Mouse (Mus musculus) ES-E14 (cell line): ENCODE results near the gene Mapk8ip3. TPM values are rescaled to one million over a fixed set of nuclear protein-coding genes. Genes with fewer than 3 reads are reported as not detected.

Experiments
- DNase-seq: peaks from one replicate; pipeline ENCODE4 v3.0.0-alpha.2; 2013; ENCODE audit warnings: low read depth, low spot score
- H3K27ac ChIP-seq: 2 replicates; pipeline ENCODE4 v1.5.1; 2012; ENCODE audit warnings: low read depth, mild to moderate bottlenecking, low read length, moderate library complexity, mixed read lengths; ENCODE audit not compliant: poor library complexity, insufficient read depth, severe bottlenecking
- H3K36me3 ChIP-seq: 2 replicates; pipeline ENCODE4 v1.6.1; 2012; ENCODE audit warnings: mild to moderate bottlenecking, low read length, moderate library complexity, mixed read lengths; ENCODE audit not compliant: control insufficient read depth, poor library complexity, insufficient read depth, severe bottlenecking
- H3K4me1 ChIP-seq, 2 experiments: fragments of 150-350 bp in 1 of 2; sonication (generic) in 1 of 2; 2 replicates each; pipeline ENCODE4 v1.6.1; 2012; ENCODE audit warnings: low read length in 2 of 2, mild to moderate bottlenecking in 1 of 2, mixed read lengths in 1 of 2; ENCODE audit not compliant: control insufficient read depth in 2 of 2, insufficient read depth in 2 of 2, poor library complexity in 1 of 2
- H3K4me3 ChIP-seq, 2 experiments: fragments of 150-350 bp in 1 of 2; sonication (generic) in 1 of 2; 2 replicates each; pipeline ENCODE4 v1.5.1; 2012; ENCODE audit warnings: low read length in 2 of 2, low read depth in 1 of 2, mild to moderate bottlenecking in 1 of 2, mixed read lengths in 1 of 2; ENCODE audit not compliant: insufficient read depth in 1 of 2, poor library complexity in 1 of 2, severe bottlenecking in 1 of 2
- H3K9ac ChIP-seq: 2 replicates; pipeline ENCODE4 v1.6.1; 2012; ENCODE audit warnings: low read depth, mild to moderate bottlenecking, low read length, mixed read lengths; ENCODE audit not compliant: poor library complexity, insufficient read depth, severe bottlenecking
- H3K9me3 ChIP-seq: fragments of 150-350 bp; sonication (generic); 2 replicates; pipeline ENCODE4 v1.6.1; 2012; ENCODE audit warnings: low read depth, mild to moderate bottlenecking, low read length; ENCODE audit not compliant: control insufficient read depth, insufficient read depth
- CHD2 ChIP-seq: IDR thresholded peaks from 2 replicates; pipeline ENCODE4 v1.6.1; 2014; ENCODE audit warnings: mild to moderate bottlenecking, low read depth, low read length, inconsistent platforms
- HCFC1 ChIP-seq: IDR thresholded peaks from 2 replicates; pipeline ENCODE4 v1.6.1; 2012; ENCODE audit warnings: low read length, inconsistent platforms, borderline replicate concordance; ENCODE audit not compliant: insufficient read depth
- MAFK ChIP-seq: IDR thresholded peaks from 2 replicates; pipeline ENCODE4 v1.6.1; 2014; ENCODE audit warnings: mild to moderate bottlenecking, low read depth, low read length, inconsistent platforms; ENCODE audit not compliant: insufficient read depth
- ZC3H11A ChIP-seq: IDR thresholded peaks from 2 replicates; pipeline ENCODE4 v1.6.1; 2012; ENCODE audit warnings: low read depth, mild to moderate bottlenecking, inconsistent platforms, low read length, borderline replicate concordance
- ZNF384 ChIP-seq: IDR thresholded peaks from 2 replicates; pipeline ENCODE4 v1.6.1; 2012; ENCODE audit warnings: low read depth, low read length, inconsistent platforms
- in situ Hi-C, 2 experiments: fragments of 600-800 bp; cut with MboI; formaldehyde crosslinking; loops; one replicate each; pipeline ENCODE4 v1.15.1; 2025; ENCODE audit warnings: low sequenced_read_pairs in 2 of 2, inconsistent platforms in 1 of 2; ENCODE audit not compliant: unreplicated experiment in 2 of 2
- total RNA-seq: library from RNA; depleted of rRNA; stranded (reverse); fragments of 300-350 nt; gene quantifications from 2 replicates; pipeline ENCODE4 v1.2.3, GENCODE M21; 2012

Gene Mapk8ip3
- total RNA-seq, 1 experiment, result 55.7 TPM

DNA sequence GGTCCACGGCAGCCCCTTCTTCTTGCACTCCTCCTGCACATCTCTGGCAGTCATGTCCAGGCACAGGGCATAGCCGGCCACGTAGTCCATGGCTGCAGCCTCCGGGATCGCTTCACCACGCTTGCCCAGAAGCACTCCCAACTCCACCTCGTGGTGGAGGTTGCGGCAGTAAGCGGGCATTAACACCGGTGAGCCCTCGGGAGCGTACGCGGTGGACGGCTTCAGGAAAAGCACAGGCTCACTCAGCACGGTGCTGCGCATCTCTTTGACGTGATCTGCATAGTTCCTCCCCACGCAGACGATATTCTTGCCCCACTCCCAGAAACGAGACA, 87.1 kb downstream of the Mapk8ip3 start:
- H3K36me3 ChIP-seq, result no peaks in the 10 kb centered on the region; the same call in 1 of the 2 replicates
- H3K9me3 ChIP-seq, result no peaks in the 10 kb centered on the region
- in situ Hi-C loops, result no loop called here
- H3K27ac ChIP-seq, result peak overlapping the region; percentile 80
- H3K9ac ChIP-seq, result peak overlapping the region; percentile 93
- H3K4me3 ChIP-seq, result peak overlapping the region; percentile 87 to 97
- TF ChIP-seq CHD2 (no peak), ZNF384 (no peak), HCFC1 (no peak), ZC3H11A (no peak), MAFK (no peak)
- DNase-seq, result no peak
- H3K4me1 ChIP-seq, result no peaks in the 10 kb centered on the region; a peak in 3 of 4 replicates

- peak overlapping the region; percentile 3 to 97; a peak in 3 of 4 replicates for H3K4me3 ChIP-seq
- H3K9ac ChIP-seq, result no peak overlapping the region; the same call in 1 of the 2 replicates
- H3K27ac ChIP-seq, result no peak overlapping the region
- peaks cover 0 to 1% of the 10 kb centered on the region in 2 experiments; a peak in 3 of 4 replicates for H3K4me1 ChIP-seq
- no peak for DNase-seq
- no peaks in the 10 kb centered on the region; the same call in 1 of the 2 replicates for H3K36me3 ChIP-seq
- in situ Hi-C loops, result no loop called here
- no peaks in the 10 kb centered on the region for H3K9me3 ChIP-seq
- TF ChIP-seq ZNF384, result no peak
- TF ChIP-seq HCFC1, result no peak
- no peak for TF ChIP-seq MAFK
- no peak for TF ChIP-seq ZC3H11A
- no peak for TF ChIP-seq CHD2
Measured at GRCm38 (mm10) chr17:24848600-24849031, 88.2 kb downstream of the Mapk8ip3 start.

- TF ChIP-seq ZC3H11A (no peak), HCFC1 (no peak), ZNF384 (no peak), CHD2 (no peak), MAFK (no peak)
- H3K4me3 ChIP-seq, result no peak overlapping the region
- peaks cover 0 to 1% of the 10 kb centered on the region in 2 experiments; a peak in 3 of 4 replicates for H3K4me1 ChIP-seq
- no peak for DNase-seq
- in situ Hi-C loops, result no loop called here
- H3K36me3 ChIP-seq, result no peaks in the 10 kb centered on the region; the same call in 1 of the 2 replicates
- H3K27ac ChIP-seq, result no peak overlapping the region
- no peak overlapping the region for H3K9ac ChIP-seq
- H3K9me3 ChIP-seq, result no peaks in the 10 kb centered on the region
Measured at GRCm38 (mm10) chr17:24847386-24847785, 89.4 kb downstream of the Mapk8ip3 start.

- in situ Hi-C loops, result no loop called here
Measured at GRCm38 (mm10) chr17:24844525-24844924, 92.3 kb downstream of the Mapk8ip3 start.

More at GRCm38 (mm10) chr17:24844525-24844924, 92.3 kb downstream of the Mapk8ip3 start:
- Histone ChIP-seq H3K9me3 (no peaks in the 10 kb centered on the region), H3K27ac (no peak overlapping the region), H3K4me3 (no peak overlapping the region), H3K36me3 (no peaks in the 10 kb centered on the region; the same call in 1 of the 2 replicates), H3K4me1 (peaks cover 0 to 1% of the 10 kb centered on the region in 2 experiments; a peak in 3 of 4 replicates), H3K9ac (no peak overlapping the region; the same call in 1 of the 2 replicates)
- no peak for TF ChIP-seq CHD2
- TF ChIP-seq ZNF384, result no peak
- TF ChIP-seq ZC3H11A, result no peak
- TF ChIP-seq MAFK, result no peak
- no peak for TF ChIP-seq HCFC1
- no peak for DNase-seq
